Mouse (Mus musculus) liver (tissue): Measurements from ENCODE around the gene Srd5a2.
"Not testable (repeated sequence)": the region's sequence is repeated elsewhere in the genome, so short reads cannot be mapped to it uniquely, and the experiment has no call there.

Source experiments
- DNase-seq: peaks from one replicate; pipeline ENCODE4 v3.0.0-alpha.2; 2020; ENCODE audit warnings: mixed read lengths

Srd5a2 gene

GRCm38 (mm10) chr17:74047210-74048082 is at the start of gene Srd5a2:
Gene Srd5a2 (minus strand): TSS chr17:74047916.
- DNase-seq, result no peak

GRCm38 (mm10) chr17:74088886-74089678 is 41.4 kb upstream of the Srd5a2 start:
- no peak for DNase-seq

GRCm38 (mm10) chr17:74088016-74088415 is 40.3 kb upstream of the Srd5a2 start:
- no peak for DNase-seq

GRCm38 (mm10) chr17:74083370-74083769 is 35.7 kb upstream of the Srd5a2 start:
- no peak for DNase-seq

- no peak for DNase-seq
These were observed 32.4 kb upstream of the Srd5a2 start for GRCm38 (mm10) chr17:74080076-74080615.

- no peak for DNase-seq
These were observed 31.2 kb upstream of the Srd5a2 start for GRCm38 (mm10) chr17:74078776-74079495.

- DNase-seq, result not testable (repeated sequence)
These were observed 25.4 kb upstream of the Srd5a2 start for GRCm38 (mm10) chr17:74073067-74073466.

- not testable (repeated sequence) for DNase-seq
These were observed 15.0 kb upstream of the Srd5a2 start for GRCm38 (mm10) chr17:74062763-74063162.

GRCm38 (mm10) chr17:74048229-74048816 is 607 bp upstream of the Srd5a2 start:
- DNase-seq, result no peak

GRCm38 (mm10) chr17:74043754-74044153 is 4.0 kb downstream of the Srd5a2 start:
- no peak for DNase-seq

GRCm38 (mm10) chr17:74020526-74021203 is 27.1 kb downstream of the Srd5a2 start:
- DNase-seq, result peak; percentile 72

GRCm38 (mm10) chr17:74018281-74018680 is 29.4 kb downstream of the Srd5a2 start:
- DNase-seq, result no peak

GRCm38 (mm10) chr17:74017649-74018048 is 30.1 kb downstream of the Srd5a2 start:
- no peak for DNase-seq

- DNase-seq, result no peak
These were observed 32.6 kb downstream of the Srd5a2 start for GRCm38 (mm10) chr17:74015128-74015527.

GRCm38 (mm10) chr17:74008680-74009079 is 39.0 kb downstream of the Srd5a2 start:
- no peak for DNase-seq

GRCm38 (mm10) chr17:74007001-74007400 is 40.7 kb downstream of the Srd5a2 start:
- no peak for DNase-seq

- no peak for DNase-seq
These were observed 45.3 kb downstream of the Srd5a2 start for GRCm38 (mm10) chr17:74002396-74002795.

- DNase-seq, result no peak
These were observed 51.6 kb downstream of the Srd5a2 start for GRCm38 (mm10) chr17:73995907-73996645.

- DNase-seq, result no peak
These were observed 56.5 kb downstream of the Srd5a2 start for GRCm38 (mm10) chr17:73991264-73991663.

- no peak for DNase-seq
These were observed 61.1 kb downstream of the Srd5a2 start for GRCm38 (mm10) chr17:73986571-73986970.

GRCm38 (mm10) chr17:73985936-73986335 is 61.8 kb downstream of the Srd5a2 start:
- no peak for DNase-seq
